Mouse (Mus musculus): Measurements from ENCODE around the gene Eda.
"Not testable (repeated sequence)": the region's sequence is repeated elsewhere in the genome, so short reads cannot be mapped to it uniquely, and the experiment has no call there.

Gene Eda

DNA sequence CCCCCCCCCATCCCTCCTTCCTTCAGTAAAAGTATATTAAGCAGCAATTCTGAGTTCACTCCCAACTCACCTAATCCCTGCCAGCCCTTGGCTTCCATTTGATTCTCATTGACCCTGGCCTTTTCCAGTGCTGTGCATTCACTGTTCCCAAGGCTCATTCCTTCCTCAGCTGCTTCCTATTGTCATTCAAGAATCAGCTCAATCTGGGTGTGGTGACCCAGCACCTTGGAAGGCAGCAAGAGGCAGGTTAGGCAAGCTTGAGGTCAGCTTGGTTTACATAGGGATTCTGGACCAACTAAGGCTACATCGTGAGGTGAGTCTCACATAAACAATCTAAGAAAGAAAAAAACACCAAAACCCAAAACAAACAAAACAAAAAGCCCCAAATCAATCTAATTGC, 433.8 kb downstream of the Eda start:
- no peak for DNase-seq (ENCODE audit: low read depth)

DNA sequence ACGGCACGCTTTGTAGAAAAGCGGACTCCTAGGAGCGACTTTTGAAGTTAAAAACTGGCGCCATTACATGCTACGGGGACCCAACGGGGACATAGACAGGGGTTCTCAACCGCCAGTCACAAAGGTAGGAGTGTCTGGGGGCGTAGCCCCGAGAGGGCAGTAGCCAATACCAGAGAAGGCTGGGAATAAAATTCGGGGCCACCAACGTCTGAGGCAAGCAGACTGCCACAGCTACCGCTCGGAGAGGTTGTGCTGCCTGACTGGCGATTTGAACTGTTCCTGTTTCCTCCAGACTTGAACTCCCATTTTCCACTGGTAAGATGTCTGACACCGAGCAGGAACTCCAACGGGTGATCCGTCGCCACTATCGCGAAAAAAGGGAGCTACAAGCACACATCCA, 453.3 kb downstream of the Eda start, which contains the start of gene Otud6a:
TSS of gene Otud6a (plus strand) at position 321 of the 400 bp plus-strand sequence.
- no peak for DNase-seq (ENCODE audit: low read depth)

DNA sequence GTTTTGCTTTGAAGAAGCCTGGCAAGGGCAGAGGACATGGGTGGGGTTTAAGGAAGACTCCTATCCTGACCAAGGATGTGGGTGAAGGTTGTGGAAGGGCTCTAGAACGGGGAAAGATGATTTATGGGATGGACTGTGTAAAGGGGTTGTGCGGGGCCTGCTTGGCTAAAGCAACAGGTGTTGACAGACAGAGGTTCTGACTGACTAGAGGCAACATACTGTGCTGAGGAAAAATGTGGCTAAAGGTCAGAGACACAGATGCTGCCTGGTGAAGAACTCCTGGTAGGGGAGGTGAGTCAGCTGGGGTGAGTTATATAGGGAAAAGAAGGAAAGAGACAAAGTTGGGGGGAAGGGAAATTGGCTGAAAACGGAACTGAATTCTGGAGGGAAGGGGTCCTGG, 456.9 kb downstream of the Eda start:
- DNase-seq (ENCODE audit: low read depth) = peak; percentile 53

DNA sequence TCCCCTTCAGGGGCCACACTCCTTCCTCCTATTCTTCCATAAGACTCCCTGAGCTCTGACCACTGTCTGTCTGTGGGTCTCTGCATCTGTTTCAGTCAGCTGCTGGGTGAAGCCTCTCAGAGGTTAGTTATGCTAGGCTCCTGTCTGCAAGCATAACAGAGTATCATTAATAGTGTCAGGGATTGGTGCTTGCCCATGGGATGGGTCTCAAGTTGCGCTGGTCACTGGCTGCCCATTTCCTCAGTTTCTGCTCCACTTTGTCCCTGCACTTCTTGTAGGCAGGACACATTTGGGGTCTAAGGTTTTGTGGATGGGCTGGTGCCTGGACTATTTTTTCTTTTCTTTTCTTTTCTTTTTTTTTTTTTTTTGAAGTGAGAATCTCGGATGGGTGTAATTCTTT, 467.2 kb downstream of the Eda start, which contains the start of gene Awat2:
TSS of gene Awat2 (minus strand) at position 101 of the 400 bp plus-strand sequence.
- not testable (repeated sequence) for DNase-seq (ENCODE audit: low read depth)

DNA sequence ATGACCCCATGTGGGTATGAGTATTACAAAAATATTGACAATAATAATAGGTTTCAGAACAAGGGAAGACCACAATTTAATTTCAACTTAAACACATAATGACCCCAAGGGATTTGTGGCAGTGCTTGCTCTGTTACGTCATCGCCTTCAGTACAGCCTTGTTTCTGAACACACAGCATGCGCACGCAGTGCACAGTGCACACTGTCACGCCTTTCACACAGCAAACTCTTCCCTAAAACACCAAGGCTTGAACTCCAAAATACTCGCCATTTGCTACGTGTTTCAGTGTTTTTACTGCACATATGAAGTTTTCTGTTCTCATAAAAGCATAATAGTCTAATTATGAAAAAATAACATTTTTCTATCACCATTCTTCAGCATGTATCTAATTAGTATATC, 468.1 kb downstream of the Eda start:
- DNase-seq (ENCODE audit: low read depth) = no peak

Measured in NIH3T3 (cell line).